Mouse (Mus musculus) natural killer cell, adult 2 months (primary cell): Measurements from ENCODE around the gene Ppp4c.

Experiments used
- DNase-seq, 2 experiments: peaks; one replicate each; pipeline ENCODE4 v3.0.0; 2022; ENCODE audit warnings: low spot score in 2 of 2

The Ppp4c gene

GRCm38 (mm10) chr7:126759050-126759671 lies 33.1 kb downstream of the Ppp4c start, which contains the start of gene Mapk3:
Mapk3 (plus strand) TSS chr7:126759601.
- DNase-seq = peak; percentile 89 to 93

- no peak for DNase-seq
Observed at GRCm38 (mm10) chr7:126758539-126758938, 33.8 kb downstream of the Ppp4c start.

GRCm38 (mm10) chr7:126754866-126755265 lies 37.4 kb downstream of the Ppp4c start:
- DNase-seq = peak; percentile 42 to 60

- no peak for DNase-seq
Observed at GRCm38 (mm10) chr7:126749582-126750343, 42.5 kb downstream of the Ppp4c start.

- DNase-seq = no peak
Observed at GRCm38 (mm10) chr7:126748824-126749223, 43.5 kb downstream of the Ppp4c start.

GRCm38 (mm10) chr7:126746798-126747197 lies 45.5 kb downstream of the Ppp4c start:
- no peak for DNase-seq

GRCm38 (mm10) chr7:126746066-126746465 lies 46.2 kb downstream of the Ppp4c start:
- peak in 1 of 2 experiments; percentile 8 for DNase-seq

- DNase-seq = no peak
Observed at GRCm38 (mm10) chr7:126741964-126742482, 50.3 kb downstream of the Ppp4c start.

GRCm38 (mm10) chr7:126741452-126741851 lies 50.8 kb downstream of the Ppp4c start:
- no peak for DNase-seq

- no peak for DNase-seq
Observed at GRCm38 (mm10) chr7:126740977-126741376, 51.3 kb downstream of the Ppp4c start.

GRCm38 (mm10) chr7:126740132-126740735 lies 52.1 kb downstream of the Ppp4c start:
- no peak for DNase-seq

- DNase-seq = no peak
Observed at GRCm38 (mm10) chr7:126739551-126739950, 52.7 kb downstream of the Ppp4c start.

- DNase-seq = no peak
Observed at GRCm38 (mm10) chr7:126736122-126736521, 56.2 kb downstream of the Ppp4c start.
